Mouse (Mus musculus) lung, embryonic 15.5 days (tissue): Measurements from ENCODE around the gene Faah. TPM values are rescaled to one million over a fixed set of nuclear protein-coding genes. Genes with fewer than 3 reads are reported as not detected.
A peak's percentile ranks its signal among the peaks of the same experiment; 100 is the strongest.

Source experiments
- ATAC-seq: fragments of 200-750 bp; cut with Nextera tagmentation; 2 replicates; pipeline ENCODE4 v1.8.0; 2017; ENCODE audit warnings: moderate number of reproducible peaks, borderline replicate concordance; ENCODE audit not compliant: low FRiP score, low TSS enrichment; ENCODE audit errors: extremely low read depth
- H3K27ac ChIP-seq: fragments of 300-500 bp; sonication (generic); 2 replicates; pipeline ENCODE4 v1.5.1; 2015; ENCODE audit warnings: moderate library complexity, mild to moderate bottlenecking, inconsistent platforms
- H3K27me3 ChIP-seq: fragments of 300-500 bp; sonication (generic); 2 replicates; pipeline ENCODE4 v1.6.1; 2015; ENCODE audit warnings: inconsistent platforms
- H3K36me3 ChIP-seq: fragments of 300-500 bp; sonication (generic); 2 replicates; pipeline ENCODE4 v1.6.1; 2015; ENCODE audit warnings: inconsistent platforms
- H3K4me1 ChIP-seq: fragments of 300-500 bp; sonication (generic); 2 replicates; pipeline ENCODE4 v1.6.1; 2015; ENCODE audit warnings: inconsistent platforms
- H3K4me2 ChIP-seq: fragments of 300-500 bp; sonication (generic); 2 replicates; pipeline ENCODE4 v1.6.1; 2015; ENCODE audit warnings: inconsistent platforms, mild to moderate bottlenecking, moderate library complexity
- H3K4me3 ChIP-seq: fragments of 300-500 bp; sonication (generic); 2 replicates; pipeline ENCODE4 v1.5.1; 2015; ENCODE audit warnings: mild to moderate bottlenecking, inconsistent platforms
- H3K9ac ChIP-seq: fragments of 300-500 bp; sonication (generic); 2 replicates; pipeline ENCODE4 v1.6.1; 2015; ENCODE audit warnings: inconsistent platforms
- H3K9me3 ChIP-seq: fragments of 300-500 bp; sonication (generic); 2 replicates; pipeline ENCODE4 v1.6.1; 2016; ENCODE audit warnings: inconsistent platforms
- WGBS: fragments of 180-500 bp; shearing (Covaris S2); methylation state at CpG from one replicate; pipeline ENCODE4 v1.1.7; 2015; 5-methylcytosine and 5-hydroxymethylcytosine counted together
- polyA plus RNA-seq: library from polyadenylated mRNA; unstranded; fragments of >200 nt; fragmentation: Nextera tagmentation; extraction: Ambion mirVana; gene quantifications from 2 replicates; pipeline ENCODE4 v1.2.1, GENCODE M21; 2015

Faah gene
- 8.9 and 10.2 TPM in 2 replicates for polyA plus RNA-seq

GRCm38 (mm10) chr4:116017902-116018746, at the start of gene Faah:
Faah (minus strand) TSS chr4:116017926.
- ATAC-seq = peak; percentile 56
- 11% methylated on average over 18 of the region's 18 CpGs for WGBS
- peaks cover 53% of the 10 kb centered on the region for H3K27me3 ChIP-seq

GRCm38 (mm10) chr4:116063855-116064254, 46.1 kb upstream of the Faah start:
- WGBS = 36% methylated on average over 1 of the region's 1 CpGs
- no peaks in the 10 kb centered on the region for H3K9me3 ChIP-seq
- H3K9ac ChIP-seq = no peak overlapping the region
- no peak for ATAC-seq
- no peaks in the 10 kb centered on the region for H3K27me3 ChIP-seq
- H3K36me3 ChIP-seq = peaks cover 33% of the 10 kb centered on the region
- no peak overlapping the region for H3K4me3 ChIP-seq
- H3K4me2 ChIP-seq = no peak overlapping the region
- no peak overlapping the region for H3K27ac ChIP-seq
- no peaks in the 10 kb centered on the region for H3K4me1 ChIP-seq

More at GRCm38 (mm10) chr4:116017902-116018746, at the start of gene Faah:
- Histone ChIP-seq H3K4me1 (peaks cover 11% of the 10 kb centered on the region; the same call in 1 of the 2 replicates), H3K4me2 (peak within 1 kb of the TSS; percentile 96), H3K4me3 (peak within 1 kb of the TSS; percentile 60), H3K27ac (peak within 1 kb of the TSS; percentile 54; the same call in 1 of the 2 replicates), H3K36me3 (no peaks in the 10 kb centered on the region), H3K9me3 (no peaks in the 10 kb centered on the region), H3K9ac (peak within 1 kb of the TSS; percentile 52)

DNA sequence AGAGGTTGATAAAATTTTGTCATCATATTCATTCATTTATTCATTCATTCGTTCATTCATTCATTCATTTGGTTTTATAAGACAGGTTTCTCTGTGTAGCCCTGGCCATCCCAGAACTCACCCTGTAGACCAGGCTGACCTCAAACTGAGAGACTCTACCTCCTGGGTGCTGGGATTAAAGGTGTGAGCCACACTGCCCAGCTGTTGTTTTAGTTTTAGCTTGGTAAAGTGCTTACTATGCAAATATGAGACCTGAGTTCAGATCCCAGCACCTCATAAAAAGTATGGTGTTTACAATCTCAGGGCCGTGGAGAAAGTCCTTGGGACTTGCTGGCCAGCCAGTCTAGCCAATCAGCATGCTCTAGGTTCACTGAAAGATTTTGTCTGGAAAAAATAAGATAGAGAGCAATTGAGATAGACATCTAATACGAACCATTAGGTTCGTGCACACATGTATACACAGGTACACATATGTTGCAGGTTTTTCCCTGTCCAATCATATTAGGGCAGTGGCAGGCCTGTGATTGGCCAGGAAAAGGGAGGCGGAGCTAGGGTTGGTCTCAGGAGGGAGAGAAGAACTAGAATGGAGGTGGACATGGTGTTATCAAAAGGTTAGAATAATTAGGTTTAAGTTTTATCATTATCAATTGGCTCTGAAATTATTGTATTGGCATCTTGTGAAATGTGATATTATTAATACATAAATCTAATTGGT, 41.4 kb upstream of the Faah start:
- Histone ChIP-seq H3K27ac (no peak overlapping the region), H3K9ac (no peak overlapping the region), H3K36me3 (no peaks in the 10 kb centered on the region), H3K4me1 (peaks cover 3% of the 10 kb centered on the region; the same call in 1 of the 2 replicates), H3K27me3 (no peaks in the 10 kb centered on the region), H3K4me2 (no peak overlapping the region), H3K9me3 (no peaks in the 10 kb centered on the region), H3K4me3 (no peak overlapping the region)
- WGBS = 73% methylated on average over 5 of the region's 5 CpGs
- ATAC-seq = no peak

GRCm38 (mm10) chr4:116057559-116057958, 39.8 kb upstream of the Faah start:
- Histone ChIP-seq H3K4me3 (no peak overlapping the region), H3K36me3 (no peaks in the 10 kb centered on the region), H3K4me2 (no peak overlapping the region), H3K4me1 (peaks cover 7% of the 10 kb centered on the region), H3K9ac (no peak overlapping the region), H3K27me3 (no peaks in the 10 kb centered on the region), H3K9me3 (no peaks in the 10 kb centered on the region), H3K27ac (no peak overlapping the region)
- no peak for ATAC-seq
- 0% methylated on average over 1 of the region's 1 CpGs for WGBS

DNA sequence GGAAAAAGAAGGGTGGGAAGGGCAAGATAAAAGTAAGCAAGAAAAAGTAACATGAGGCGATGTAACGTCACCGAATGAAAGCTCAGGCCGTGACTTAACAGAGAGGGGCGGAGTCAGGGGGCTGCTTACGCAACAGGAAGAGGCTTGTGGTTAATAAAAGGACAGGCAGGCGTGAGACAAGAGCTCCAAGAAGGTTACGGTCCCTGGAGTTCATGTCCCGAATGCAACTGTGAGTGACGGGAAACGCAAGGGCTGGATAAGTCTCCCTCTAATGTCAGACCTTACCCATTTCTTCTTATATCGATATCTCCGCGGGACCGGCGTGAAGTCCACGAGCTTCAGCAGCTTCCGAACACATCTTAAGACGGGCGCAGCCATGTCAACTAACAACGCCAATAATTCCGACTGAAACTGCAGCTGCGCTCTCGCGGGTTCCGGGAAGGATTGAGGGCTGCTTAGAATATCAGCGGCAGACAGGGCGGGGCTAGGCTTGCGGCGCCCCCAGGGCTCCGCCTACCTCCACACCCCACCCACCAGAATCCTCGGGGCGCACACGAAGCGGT, 35.8 kb upstream of the Faah start, which contains the start of gene Nsun4:
TSS of gene Nsun4 (minus strand) at position 478 of the 563 bp plus-strand sequence.
- ATAC-seq = peak; percentile 96
- Histone ChIP-seq H3K36me3 (no peaks in the 10 kb centered on the region), H3K27ac (peak within 1 kb of the TSS; percentile 97), H3K4me2 (peak within 1 kb of the TSS; percentile 82), H3K4me1 (peaks cover 30% of the 10 kb centered on the region), H3K27me3 (no peaks in the 10 kb centered on the region), H3K4me3 (peak within 1 kb of the TSS; percentile 60), H3K9me3 (no peaks in the 10 kb centered on the region), H3K9ac (peak within 1 kb of the TSS; percentile 33)
- under 1% methylated on average over 35 of the region's 35 CpGs for WGBS

DNA sequence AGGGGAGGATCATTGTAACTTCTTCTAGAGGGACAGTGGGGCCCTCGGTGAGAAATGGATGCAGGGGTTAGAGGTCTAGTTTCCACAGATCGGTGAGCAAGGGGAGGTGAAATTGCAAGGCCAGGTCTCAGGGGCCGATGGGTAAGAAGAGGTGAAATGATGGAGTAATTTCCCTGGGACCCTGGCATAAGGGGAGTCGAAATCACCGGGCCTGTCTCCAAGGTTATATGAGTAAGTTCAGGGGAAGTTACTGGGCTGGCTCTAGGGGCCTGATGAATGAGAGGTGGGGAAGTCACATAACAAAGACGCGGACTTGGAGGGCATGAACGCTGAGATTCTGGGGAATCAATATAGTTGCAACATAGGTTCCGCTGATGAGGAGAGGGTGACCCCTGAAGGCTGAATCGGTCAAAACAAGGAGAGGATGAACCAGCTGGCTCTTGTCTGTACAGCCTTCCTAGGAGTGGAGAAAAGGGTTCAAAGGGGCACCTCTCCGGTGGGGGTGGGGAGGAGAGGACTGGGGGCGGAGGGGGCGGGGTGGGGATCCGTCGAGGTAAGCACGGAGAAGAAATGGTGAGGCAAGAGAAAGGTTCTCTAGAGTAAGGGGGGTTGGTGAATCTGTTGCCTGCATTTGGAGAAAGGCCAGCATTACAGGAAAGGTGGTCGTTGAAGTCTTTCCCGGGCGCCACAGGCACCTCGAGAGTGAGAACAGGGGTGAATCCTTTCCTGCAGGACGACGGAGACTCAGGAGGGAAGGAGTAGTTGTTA, 35.0 kb upstream of the Faah start:
- Histone ChIP-seq H3K36me3 (0 out of 2 replicates have a peak, but pooled peaks cover 1% of the 10 kb centered on the region), H3K4me3 (peak overlapping the region; percentile 60), H3K9ac (peak overlapping the region; percentile 33), H3K27ac (peak overlapping the region; percentile 97), H3K4me1 (peaks cover 34% of the 10 kb centered on the region), H3K27me3 (no peaks in the 10 kb centered on the region), H3K4me2 (peak overlapping the region; percentile 82), H3K9me3 (no peaks in the 10 kb centered on the region)
- ATAC-seq = peak; percentile 69; the same call in 1 of the 2 replicates
- 5% methylated on average over 22 of the region's 22 CpGs for WGBS

- no peaks in the 10 kb centered on the region for H3K9me3 ChIP-seq
- no peak overlapping the region for H3K4me2 ChIP-seq
- H3K27ac ChIP-seq = 0 out of 2 replicates have a peak overlapping the region, but pooled peaks have one; percentile 75
- no peak overlapping the region for H3K4me3 ChIP-seq
- H3K4me1 ChIP-seq = peaks cover 46% of the 10 kb centered on the region
- no peaks in the 10 kb centered on the region for H3K27me3 ChIP-seq
- no peak overlapping the region for H3K9ac ChIP-seq
- H3K36me3 ChIP-seq = peaks cover 7% of the 10 kb centered on the region; the same call in 1 of the 2 replicates
- ATAC-seq = no peak
- 55% methylated on average over 3 of the region's 3 CpGs for WGBS
Observed at GRCm38 (mm10) chr4:116049211-116049610, 31.5 kb upstream of the Faah start.

DNA sequence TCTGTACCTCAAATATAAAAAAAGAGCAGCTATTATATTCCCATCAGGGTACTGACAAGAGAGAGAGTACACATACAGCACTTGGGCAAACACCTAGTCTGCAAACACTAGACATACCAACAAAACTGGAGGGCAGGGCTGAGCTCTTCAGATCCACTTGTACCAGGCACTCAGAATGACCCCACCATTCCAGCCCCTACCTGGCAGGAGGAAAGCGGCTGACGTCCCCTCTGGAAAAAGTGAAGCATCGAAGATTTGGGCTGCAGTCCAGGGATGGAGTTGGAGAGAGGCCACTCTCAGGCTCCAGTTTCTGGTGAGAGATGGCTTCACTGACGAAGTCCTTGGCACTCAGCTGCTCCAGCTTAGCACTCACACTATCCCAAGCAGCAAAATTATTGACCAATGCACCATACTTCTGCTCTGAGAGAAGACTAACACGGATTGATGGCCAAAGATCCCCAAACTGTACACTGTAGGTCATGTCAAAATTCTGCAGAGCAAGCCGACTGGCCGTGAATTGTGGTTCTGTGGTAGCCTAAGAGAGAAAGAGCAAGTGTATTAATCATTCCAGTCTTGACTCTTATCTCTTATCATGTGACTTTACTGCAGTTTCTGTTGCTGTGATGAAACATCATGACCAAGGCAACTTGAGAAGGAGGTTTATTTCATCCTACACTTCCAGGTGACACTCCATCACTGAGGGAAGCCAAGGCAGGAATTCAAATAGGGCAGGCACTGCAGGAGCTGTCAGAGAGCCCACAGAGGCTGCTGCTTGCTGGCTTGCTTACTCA, 30.6 kb upstream of the Faah start:
- peak; percentile 85 for ATAC-seq
- H3K9ac ChIP-seq = no peak overlapping the region
- H3K36me3 ChIP-seq = peaks cover 11% of the 10 kb centered on the region; the same call in 1 of the 2 replicates
- peak overlapping the region; percentile 75 for H3K27ac ChIP-seq
- no peak overlapping the region for H3K4me3 ChIP-seq
- peaks cover 43% of the 10 kb centered on the region for H3K4me1 ChIP-seq
- WGBS = 37% methylated on average over 7 of the region's 7 CpGs
- H3K9me3 ChIP-seq = no peaks in the 10 kb centered on the region
- peak overlapping the region; percentile 9; the same call in 1 of the 2 replicates for H3K4me2 ChIP-seq
- no peaks in the 10 kb centered on the region for H3K27me3 ChIP-seq

DNA sequence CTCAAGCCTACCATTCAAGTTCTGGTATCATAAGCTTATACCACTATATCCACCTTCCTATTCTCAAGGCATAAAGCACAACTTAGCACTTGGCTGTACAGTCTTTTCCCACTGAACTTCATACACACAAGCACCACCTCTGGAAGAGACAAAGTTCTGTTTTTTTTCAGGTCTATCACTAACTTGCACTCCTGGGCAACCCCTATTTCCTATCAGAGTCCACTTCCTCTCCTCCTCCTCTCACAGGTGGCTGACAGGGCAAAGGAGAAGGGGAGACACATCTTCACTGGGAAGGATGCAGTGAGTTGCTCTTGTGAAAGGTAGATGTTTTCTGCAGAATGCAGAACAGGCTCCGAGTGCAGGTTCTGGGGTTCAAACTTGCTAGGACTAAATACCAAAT, 30.0 kb upstream of the Faah start:
- Histone ChIP-seq H3K36me3 (peaks cover 11% of the 10 kb centered on the region; the same call in 1 of the 2 replicates), H3K9me3 (no peaks in the 10 kb centered on the region), H3K4me2 (no peak overlapping the region; the same call in 1 of the 2 replicates), H3K4me1 (peaks cover 42% of the 10 kb centered on the region), H3K27me3 (no peaks in the 10 kb centered on the region), H3K27ac (peak overlapping the region; percentile 60), H3K4me3 (no peak overlapping the region), H3K9ac (no peak overlapping the region)
- WGBS = 69% methylated on average over 1 of the region's 1 CpGs
- no peak for ATAC-seq

DNA sequence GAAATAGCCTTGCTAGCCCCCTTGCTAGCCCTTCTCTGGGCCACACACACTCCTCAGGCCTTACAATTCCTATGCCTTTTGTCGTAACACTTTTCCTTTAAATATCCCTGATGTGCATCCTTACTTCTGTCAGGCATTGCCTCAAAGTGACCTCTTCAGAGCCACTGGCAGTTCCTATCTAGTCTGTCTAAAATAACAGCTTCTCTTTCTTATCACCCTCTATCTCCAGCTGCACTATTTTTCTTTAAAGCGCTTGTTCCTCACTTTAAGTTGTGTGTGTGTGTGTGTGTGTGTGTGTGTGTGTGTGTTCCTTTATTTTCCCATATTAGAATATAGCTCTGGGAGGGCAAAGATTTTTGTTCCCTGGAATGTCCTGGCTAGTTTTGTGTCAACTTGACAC, 28.9 kb upstream of the Faah start:
- WGBS = 91% methylated on average over 2 of the region's 2 CpGs
- no peak overlapping the region for H3K9ac ChIP-seq
- no peak overlapping the region for H3K27ac ChIP-seq
- no peak overlapping the region for H3K4me2 ChIP-seq
- no peaks in the 10 kb centered on the region for H3K27me3 ChIP-seq
- peaks cover 17% of the 10 kb centered on the region for H3K36me3 ChIP-seq
- ATAC-seq = no peak
- H3K9me3 ChIP-seq = no peaks in the 10 kb centered on the region
- H3K4me3 ChIP-seq = no peak overlapping the region
- H3K4me1 ChIP-seq = peaks cover 32% of the 10 kb centered on the region
